Mouse (Mus musculus) intestine, postnatal 0 days (tissue): ENCODE data around the gene Inava. TPM values are rescaled to one million over a fixed set of nuclear protein-coding genes. Genes with fewer than 3 reads are reported as not detected.

Experiments
- ATAC-seq: fragments of 200-750 bp; cut with Nextera tagmentation; 2 replicates; pipeline ENCODE4 v1.8.0; 2017; ENCODE audit warnings: mild to moderate bottlenecking, moderate TSS enrichment, moderate library complexity
- H3K27ac ChIP-seq: fragments of 300-500 bp; sonication (generic); 2 replicates; pipeline ENCODE4 v1.5.1; 2014; ENCODE audit warnings: mild to moderate bottlenecking, low read depth, low read length, moderate library complexity
- H3K27me3 ChIP-seq: fragments of 300-500 bp; sonication (generic); replicated peaks from 2 replicates; pipeline ENCODE4 v1.6.1; 2014; ENCODE audit warnings: low read length, mixed read lengths; ENCODE audit not compliant: control insufficient read depth, insufficient read depth
- H3K36me3 ChIP-seq: fragments of 300-500 bp; sonication (generic); 2 replicates; pipeline ENCODE4 v1.6.1; 2014; ENCODE audit warnings: mild to moderate bottlenecking, moderate library complexity; ENCODE audit not compliant: control insufficient read depth, insufficient read depth
- H3K4me1 ChIP-seq: fragments of 300-500 bp; sonication (generic); replicated peaks from 2 replicates; pipeline ENCODE4 v1.6.1; 2014; ENCODE audit warnings: antibody characterized with exemption, low read length, mixed read lengths; ENCODE audit not compliant: control insufficient read depth, insufficient read depth
- H3K4me2 ChIP-seq: fragments of 300-500 bp; sonication (generic); replicated peaks from 2 replicates; pipeline ENCODE4 v1.6.1; 2014; ENCODE audit warnings: low read depth, mild to moderate bottlenecking, moderate library complexity
- H3K4me3 ChIP-seq: fragments of 300-500 bp; sonication (generic); 2 replicates; pipeline ENCODE4 v1.5.1; 2014; ENCODE audit warnings: low read depth, low read length
- H3K9ac ChIP-seq: fragments of 300-500 bp; sonication (generic); 2 replicates; pipeline ENCODE4 v1.6.1; 2014; ENCODE audit warnings: mild to moderate bottlenecking, low read depth, low read length
- H3K9me3 ChIP-seq: fragments of 300-500 bp; sonication (generic); 2 replicates; pipeline ENCODE4 v1.6.1; 2016; ENCODE audit warnings: mixed run types; ENCODE audit not compliant: control insufficient read depth
- CTCF ChIP-seq: sonication (generic); IDR thresholded peaks from 2 replicates; pipeline ENCODE4 v1.5.1; 2016; ENCODE audit warnings: low read depth, mild to moderate bottlenecking, control low read depth, antibody characterized with exemption, moderate library complexity
- WGBS: fragments of 180-500 bp; shearing (Covaris S2); extraction: QIAGEN DNeasy Blood & Tissue Kit; methylation state at CpG from one replicate; pipeline ENCODE4 v1.1.7; 2014; 5-methylcytosine and 5-hydroxymethylcytosine counted together
- polyA plus RNA-seq: library from polyadenylated mRNA; unstranded; fragments of >200 nt; fragmentation: Nextera tagmentation; extraction: Ambion mirVana; gene quantifications from 2 replicates; pipeline ENCODE4 v1.2.1, GENCODE M21; 2015

Gene Inava
- polyA plus RNA-seq, 1 experiment from 2014 or later: 18.3 TPM

DNA sequence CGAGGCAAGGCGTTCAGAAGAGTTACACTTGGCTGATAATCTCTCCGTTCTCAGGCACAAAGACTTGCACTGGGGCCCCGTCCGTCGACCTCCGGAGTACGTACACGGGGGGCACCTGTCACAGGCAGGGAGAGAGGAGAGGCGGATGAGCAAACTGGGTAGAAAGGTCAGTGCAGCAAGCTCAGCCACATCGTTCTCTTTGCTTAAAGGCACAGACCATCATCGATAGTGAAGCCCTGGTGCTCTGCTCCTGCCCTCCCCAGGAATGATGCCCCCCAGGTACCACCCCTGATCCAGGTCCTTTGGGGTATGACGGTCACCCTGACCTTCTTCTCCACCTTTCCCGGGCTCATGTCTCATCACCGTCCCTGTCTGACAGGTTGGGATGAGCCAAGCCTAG, 19.8 kb downstream of the Inava start:
- Histone ChIP-seq H3K27ac (no peak overlapping the region), H3K4me3 (no peak overlapping the region), H3K9ac (no peak overlapping the region), H3K4me1 (no peaks in the 10 kb centered on the region), H3K9me3 (no peaks in the 10 kb centered on the region), H3K4me2 (no peak overlapping the region), H3K27me3 (no peaks in the 10 kb centered on the region), H3K36me3 (peaks cover 35% of the 10 kb centered on the region)
- 71% methylated on average over 15 of the region's 15 CpGs for WGBS
- no peak for ATAC-seq
- no peak for TF ChIP-seq CTCF

GRCm38 (mm10) chr1:136212803-136213202, 21.3 kb downstream of the Inava start, which contains the start of gene Mroh3:
Gene Mroh3 (minus strand): TSS chr1:136212828.
- no peaks in the 10 kb centered on the region for H3K27me3 ChIP-seq
- 59% methylated on average over 3 of the region's 3 CpGs for WGBS
- H3K4me3 ChIP-seq: no peak within 1 kb of the TSS
- H3K4me1 ChIP-seq: no peaks in the 10 kb centered on the region
- no peaks in the 10 kb centered on the region for H3K9me3 ChIP-seq
- H3K4me2 ChIP-seq: no peak within 1 kb of the TSS
- H3K36me3 ChIP-seq: peaks cover 30% of the 10 kb centered on the region
- TF ChIP-seq CTCF: peak; percentile 80
- no peak for ATAC-seq
- no peak within 1 kb of the TSS for H3K27ac ChIP-seq
- H3K9ac ChIP-seq: no peak within 1 kb of the TSS

GRCm38 (mm10) chr1:136190033-136190432, 44.0 kb downstream of the Inava start:
- Histone ChIP-seq H3K4me2 (no peak overlapping the region), H3K36me3 (no peaks in the 10 kb centered on the region), H3K4me3 (no peak overlapping the region), H3K27ac (no peak overlapping the region), H3K9ac (no peak overlapping the region), H3K4me1 (0 out of 2 replicates have a peak, but pooled peaks cover 5% of the 10 kb centered on the region), H3K27me3 (no peaks in the 10 kb centered on the region), H3K9me3 (no peaks in the 10 kb centered on the region)
- 52% methylated on average over 5 of the region's 5 CpGs for WGBS
- TF ChIP-seq CTCF: no peak
- ATAC-seq: peak; percentile 79

GRCm38 (mm10) chr1:136179511-136180001, 54.5 kb downstream of the Inava start:
- ATAC-seq: no peak
- H3K27ac ChIP-seq: no peak overlapping the region
- no peak overlapping the region for H3K4me2 ChIP-seq
- no peaks in the 10 kb centered on the region for H3K9me3 ChIP-seq
- H3K4me1 ChIP-seq: 0 out of 2 replicates have a peak, but pooled peaks cover 4% of the 10 kb centered on the region
- H3K27me3 ChIP-seq: no peaks in the 10 kb centered on the region
- H3K4me3 ChIP-seq: no peak overlapping the region
- no peak for TF ChIP-seq CTCF
- H3K9ac ChIP-seq: no peak overlapping the region
- WGBS: 72% methylated on average over 2 of the region's 2 CpGs
- H3K36me3 ChIP-seq: peaks cover 16% of the 10 kb centered on the region

- Histone ChIP-seq H3K27me3 (no peaks in the 10 kb centered on the region), H3K27ac (no peak overlapping the region), H3K36me3 (peaks cover 16% of the 10 kb centered on the region), H3K9me3 (no peaks in the 10 kb centered on the region), H3K4me2 (no peak overlapping the region), H3K4me3 (no peak overlapping the region), H3K4me1 (0 out of 2 replicates have a peak, but pooled peaks cover 11% of the 10 kb centered on the region), H3K9ac (no peak overlapping the region)
- 54% methylated on average over 6 of the region's 6 CpGs for WGBS
- TF ChIP-seq CTCF: no peak
- no peak for ATAC-seq
These were observed 55.3 kb downstream of the Inava start for GRCm38 (mm10) chr1:136178741-136179140.

DNA sequence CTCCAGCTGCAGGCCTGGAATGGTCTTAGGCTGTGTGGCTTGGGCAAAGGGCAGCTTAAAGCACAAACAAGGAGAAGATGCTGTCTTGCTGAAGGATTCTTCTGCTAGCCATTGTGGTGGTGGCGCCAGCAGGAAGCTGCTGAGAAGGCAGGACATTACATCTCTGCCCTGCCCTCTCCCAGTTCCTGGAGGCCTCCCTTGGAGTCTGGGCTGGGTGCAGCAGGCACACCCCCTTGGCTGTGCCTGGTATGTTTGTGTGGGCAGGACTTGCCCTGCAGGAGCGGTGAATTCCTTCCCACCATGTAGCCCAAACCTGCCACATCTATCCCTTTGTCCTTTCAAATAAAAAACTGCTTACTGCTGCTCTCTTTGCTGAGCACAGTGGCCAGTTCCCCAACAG, 57.0 kb downstream of the Inava start:
- H3K4me3 ChIP-seq: no peak overlapping the region
- no peaks in the 10 kb centered on the region for H3K27me3 ChIP-seq
- no peak overlapping the region for H3K4me2 ChIP-seq
- no peak overlapping the region for H3K9ac ChIP-seq
- H3K36me3 ChIP-seq: peaks cover 26% of the 10 kb centered on the region
- ATAC-seq: no peak
- TF ChIP-seq CTCF: peak; percentile 16; the same call in 1 of the 2 replicates
- H3K4me1 ChIP-seq: peaks cover 19% of the 10 kb centered on the region; the same call in 1 of the 2 replicates
- WGBS: 70% methylated on average over 2 of the region's 2 CpGs
- H3K9me3 ChIP-seq: no peaks in the 10 kb centered on the region
- no peak overlapping the region for H3K27ac ChIP-seq
